ENCODE assay signal across 8 mouse cellular contexts in genomic region chr6:145796191-145797023, GRCm38 (mm10). TPM values are rescaled to one million over a fixed set of nuclear protein-coding genes. Genes with fewer than 3 reads are reported as not detected.
DNase-seq lines count a peak whose midpoint lies in the region; ATAC-seq and TF ChIP-seq lines count a peak whose summit lies in the region.

No protein-coding gene starts in this region.

- H3K4me3 ChIP-seq in embryonic facial prominence, embryonic 12.5 days, result no peak overlapping the region
- no peak overlapping the region for H3K4me3 ChIP-seq in embryonic facial prominence, embryonic 10.5 days
- no peak overlapping the region for H3K4me3 ChIP-seq in midbrain, embryonic 14.5 days (replicated peaks; ENCODE audit: low read depth, low read length)
- H3K4me3 ChIP-seq in midbrain, embryonic 13.5 days (replicated peaks), result no peak overlapping the region
- H3K4me3 ChIP-seq in limb, embryonic 14.5 days (replicated peaks; ENCODE audit: low read length), result no peak overlapping the region
- H3K4me3 ChIP-seq in hindbrain, embryonic 11.5 days (ENCODE audit: low read depth, low read length), result no peak overlapping the region

- no peak overlapping the region for H3K4me2 ChIP-seq in embryonic facial prominence, embryonic 12.5 days (replicated peaks)
- no peak overlapping the region for H3K4me2 ChIP-seq in midbrain, embryonic 14.5 days (ENCODE audit: low read length)
- no peak overlapping the region for H3K4me2 ChIP-seq in midbrain, embryonic 13.5 days (replicated peaks)
- no peak overlapping the region for H3K4me2 ChIP-seq in limb, embryonic 14.5 days (replicated peaks; ENCODE audit: low read depth, low read length, severe bottlenecking)
- no peak overlapping the region for H3K4me2 ChIP-seq in hindbrain, embryonic 11.5 days (replicated peaks; ENCODE audit: low read depth, low read length)

- H3K9me3 ChIP-seq in embryonic facial prominence, embryonic 12.5 days, result no peaks in the 10 kb centered on the region
- H3K9me3 ChIP-seq in embryonic facial prominence, embryonic 10.5 days, result no peaks in the 10 kb centered on the region
- no peaks in the 10 kb centered on the region for H3K9me3 ChIP-seq in midbrain, embryonic 14.5 days (ENCODE audit: control insufficient read depth, low read length)
- no peaks in the 10 kb centered on the region for H3K9me3 ChIP-seq in midbrain, embryonic 13.5 days
- no peaks in the 10 kb centered on the region for H3K9me3 ChIP-seq in limb, embryonic 14.5 days (ENCODE audit: control insufficient read depth, low read length)
- H3K9me3 ChIP-seq in hindbrain, embryonic 11.5 days (ENCODE audit: control insufficient read depth, low read length), result no peaks in the 10 kb centered on the region

- peak overlapping the region; percentile 60; the same call in 1 of the 2 replicates for H3K27ac ChIP-seq in embryonic facial prominence, embryonic 12.5 days
- no peak overlapping the region for H3K27ac ChIP-seq in embryonic facial prominence, embryonic 10.5 days (replicated peaks)
- no peak overlapping the region for H3K27ac ChIP-seq in midbrain, embryonic 14.5 days (replicated peaks; ENCODE audit: low read depth, low read length)
- no peak overlapping the region for H3K27ac ChIP-seq in midbrain, embryonic 13.5 days
- peak overlapping the region; percentile 43; the same call in 1 of the 2 replicates for H3K27ac ChIP-seq in limb, embryonic 14.5 days (replicated peaks; ENCODE audit: low read depth, low read length)
- no peak overlapping the region for H3K27ac ChIP-seq in hindbrain, embryonic 11.5 days (ENCODE audit: low read depth, low read length)

- ATAC-seq in embryonic facial prominence, embryonic 12.5 days (ENCODE audit: insufficient number of reproducible peaks, insufficient read depth, low FRiP score, low TSS enrichment), result no peak
- ATAC-seq in midbrain, embryonic 14.5 days (ENCODE audit: low FRiP score, low TSS enrichment), result no peak
- ATAC-seq in midbrain, embryonic 13.5 days, result no peak
- no peak for ATAC-seq in limb, embryonic 14.5 days (ENCODE audit: low FRiP score, low read depth)
- no peak for ATAC-seq in hindbrain, embryonic 11.5 days (ENCODE audit: low FRiP score)

- no peak for TF ChIP-seq POLR2A in limb, embryonic 14.5 days (IDR thresholded peaks at IDR 0.05; ENCODE audit: borderline replicate concordance, extremely low read depth, insufficient read depth, insufficient read length)

- H3K27me3 ChIP-seq in embryonic facial prominence, embryonic 12.5 days, result no peaks in the 10 kb centered on the region
- H3K27me3 ChIP-seq in embryonic facial prominence, embryonic 10.5 days (replicated peaks; ENCODE audit: low read depth, poor library complexity, severe bottlenecking), result no peaks in the 10 kb centered on the region
- no peaks in the 10 kb centered on the region for H3K27me3 ChIP-seq in midbrain, embryonic 14.5 days (ENCODE audit: control insufficient read depth, insufficient read depth, low read length)
- H3K27me3 ChIP-seq in midbrain, embryonic 13.5 days, result no peaks in the 10 kb centered on the region
- H3K27me3 ChIP-seq in limb, embryonic 14.5 days (ENCODE audit: control insufficient read depth, insufficient read depth, low read length), result no peaks in the 10 kb centered on the region
- H3K27me3 ChIP-seq in hindbrain, embryonic 11.5 days (ENCODE audit: control insufficient read depth, insufficient read depth, low read length), result no peaks in the 10 kb centered on the region

- H3K36me3 ChIP-seq in embryonic facial prominence, embryonic 12.5 days, result no peaks in the 10 kb centered on the region
- 0 out of 2 replicates have a peak, but pooled peaks cover 4% of the 10 kb centered on the region for H3K36me3 ChIP-seq in embryonic facial prominence, embryonic 10.5 days (replicated peaks)
- H3K36me3 ChIP-seq in midbrain, embryonic 14.5 days (ENCODE audit: control insufficient read depth, insufficient read depth, low read length), result no peaks in the 10 kb centered on the region
- H3K36me3 ChIP-seq in midbrain, embryonic 13.5 days, result no peaks in the 10 kb centered on the region
- no peaks in the 10 kb centered on the region for H3K36me3 ChIP-seq in limb, embryonic 14.5 days (ENCODE audit: control insufficient read depth, insufficient read depth, low read length)
- no peaks in the 10 kb centered on the region for H3K36me3 ChIP-seq in hindbrain, embryonic 11.5 days (ENCODE audit: control insufficient read depth, insufficient read depth, low read length)

- no peak overlapping the region for H3K9ac ChIP-seq in embryonic facial prominence, embryonic 12.5 days
- no peak overlapping the region for H3K9ac ChIP-seq in midbrain, embryonic 14.5 days (replicated peaks; ENCODE audit: low read length)
- H3K9ac ChIP-seq in midbrain, embryonic 13.5 days (replicated peaks), result no peak overlapping the region
- H3K9ac ChIP-seq in limb, embryonic 14.5 days (ENCODE audit: low read depth, low read length, severe bottlenecking), result no peak overlapping the region
- H3K9ac ChIP-seq in hindbrain, embryonic 11.5 days (ENCODE audit: low read depth, low read length), result no peak overlapping the region

- H3K4me1 ChIP-seq in embryonic facial prominence, embryonic 12.5 days, result peaks cover 22% of the 10 kb centered on the region
- peaks cover 11% of the 10 kb centered on the region; the same call in 1 of the 2 replicates for H3K4me1 ChIP-seq in embryonic facial prominence, embryonic 10.5 days
- H3K4me1 ChIP-seq in midbrain, embryonic 14.5 days (ENCODE audit: control insufficient read depth, insufficient read depth, low read length), result 0 out of 2 replicates have a peak, but pooled peaks cover 4% of the 10 kb centered on the region
- H3K4me1 ChIP-seq in midbrain, embryonic 13.5 days (replicated peaks), result peaks cover 5% of the 10 kb centered on the region; the same call in 1 of the 2 replicates
- peaks cover 28% of the 10 kb centered on the region for H3K4me1 ChIP-seq in limb, embryonic 14.5 days (ENCODE audit: control insufficient read depth, insufficient read depth, low read length)
- H3K4me1 ChIP-seq in hindbrain, embryonic 11.5 days (replicated peaks; ENCODE audit: control insufficient read depth, insufficient read depth, low read length), result no peaks in the 10 kb centered on the region

- no peak for DNase-seq in embryonic facial prominence, embryonic 10.5 days (ENCODE audit: low spot score)
- DNase-seq in midbrain, embryonic 14.5 days, result peak; percentile 28
- DNase-seq in limb, embryonic 14.5 days (ENCODE audit: low spot score), result no peak
- peak; percentile 61 for DNase-seq in yolk sac, embryonic 10.5 days (ENCODE audit: low spot score)
- no peak for DNase-seq in adrenal gland, adult 8-10 months
- no peak for DNase-seq in hindbrain, embryonic 11.5 days (ENCODE audit: low spot score)

- WGBS in embryonic facial prominence, embryonic 12.5 days, result 51% methylated on average over 14 of the region's 14 CpGs
- 76% methylated on average over 14 of the region's 14 CpGs for WGBS in embryonic facial prominence, embryonic 10.5 days
- WGBS in midbrain, embryonic 14.5 days, result 64% methylated on average over 14 of the region's 14 CpGs
- 59% methylated on average over 14 of the region's 14 CpGs for WGBS in midbrain, embryonic 13.5 days
- WGBS in limb, embryonic 14.5 days, result 53% methylated on average over 14 of the region's 14 CpGs
- 61% methylated on average over 14 of the region's 14 CpGs for WGBS in hindbrain, embryonic 11.5 days

RNA-seq across cellular contexts. Expression of gene Rassf8, which starts 49.9 kb away (rescaled TPM):
- 8.2 and 9.1 TPM in 2 replicates for polyA plus RNA-seq in embryonic facial prominence, embryonic 12.5 days (2016; fragmentation: Nextera tagmentation; extraction: Ambion mirVana)
- polyA plus RNA-seq in embryonic facial prominence, embryonic 10.5 days (2016; fragmentation: Nextera tagmentation; extraction: Ambion mirVana), result 3.5 and 3.7 TPM in 2 replicates
- polyA plus RNA-seq in midbrain, embryonic 14.5 days (2014; fragmentation: Nextera tagmentation; extraction: Ambion mirVana), result 4.4 and 6.9 TPM in 2 replicates
- 3.9 and 4.1 TPM in 2 replicates for polyA plus RNA-seq in midbrain, embryonic 13.5 days (2015; fragmentation: Nextera tagmentation; extraction: Ambion mirVana)
- polyA plus RNA-seq in limb, embryonic 14.5 days (2012; rRNA removed), result 42.5 and 43.3 TPM in 2 replicates
- polyA plus RNA-seq in limb, embryonic 14.5 days (2014; fragmentation: Nextera tagmentation; extraction: Ambion mirVana), result 20.8 and 23.0 TPM in 2 replicates
- 10 to 100 TPM; 72.3 to 88.2 (median 80.0) TPM for total RNA-seq in adrenal gland, adult 8-10 months (2022)
- polyA plus RNA-seq in hindbrain, embryonic 11.5 days (2014; fragmentation: Nextera tagmentation; extraction: Ambion mirVana), result 4.2 and 7.0 TPM in 2 replicates

Comparison
In these comparisons a context has a peak if more than half of its experiments do, and no peak if none do; other contexts are left out.
1. H3K27ac ChIP-seq: peak in embryonic facial prominence, embryonic 12.5 days (single experiment) and limb, embryonic 14.5 days (single experiment); none in embryonic facial prominence, embryonic 10.5 days (single experiment), midbrain, embryonic 14.5 days (single experiment), midbrain, embryonic 13.5 days (single experiment) and hindbrain, embryonic 11.5 days (single experiment).
2. DNase-seq: peak in midbrain, embryonic 14.5 days (single experiment) and yolk sac, embryonic 10.5 days (single experiment); none in embryonic facial prominence, embryonic 10.5 days (single experiment), limb, embryonic 14.5 days (single experiment), adrenal gland, adult 8-10 months (single experiment) and hindbrain, embryonic 11.5 days (single experiment).